Mouse (Mus musculus) liver, embryonic 12.5 days (tissue): ENCODE measurements around the gene Ift43. TPM values are rescaled to one million over a fixed set of nuclear protein-coding genes. Genes with fewer than 3 reads are reported as not detected.

Experiments
- ATAC-seq: fragments of 200-750 bp; cut with Nextera tagmentation; 2 replicates; pipeline ENCODE4 v1.8.0; 2017; ENCODE audit warnings: moderate number of reproducible peaks, mild to moderate bottlenecking, moderate library complexity
- H3K27ac ChIP-seq: fragments of 300-500 bp; sonication (generic); 2 replicates; pipeline ENCODE4 v1.5.1; 2016; ENCODE audit warnings: mild to moderate bottlenecking
- H3K27me3 ChIP-seq: fragments of 300-500 bp; sonication (generic); replicated peaks from 2 replicates; pipeline ENCODE4 v1.6.1; 2016; ENCODE audit warnings: mild to moderate bottlenecking, moderate library complexity
- H3K36me3 ChIP-seq: fragments of 300-500 bp; sonication (generic); 2 replicates; pipeline ENCODE4 v1.6.1; 2016; ENCODE audit warnings: mild to moderate bottlenecking, moderate library complexity
- H3K4me1 ChIP-seq: fragments of 300-500 bp; sonication (generic); 2 replicates; pipeline ENCODE4 v1.6.1; 2016
- H3K4me2 ChIP-seq: fragments of 300-500 bp; sonication (generic); 2 replicates; pipeline ENCODE4 v1.6.1; 2016; ENCODE audit warnings: mild to moderate bottlenecking, moderate library complexity
- H3K4me3 ChIP-seq: fragments of 300-500 bp; sonication (generic); 2 replicates; pipeline ENCODE4 v1.5.1; 2016; ENCODE audit warnings: mild to moderate bottlenecking, moderate library complexity
- H3K9ac ChIP-seq: fragments of 300-500 bp; sonication (generic); 2 replicates; pipeline ENCODE4 v1.6.1; 2016; ENCODE audit warnings: mild to moderate bottlenecking, moderate library complexity
- H3K9me3 ChIP-seq: fragments of 300-500 bp; sonication (generic); replicated peaks from 2 replicates; pipeline ENCODE4 v1.6.1; 2016; ENCODE audit warnings: mild to moderate bottlenecking, moderate library complexity
- WGBS: fragments of 180-500 bp; shearing (Covaris S2); methylation state at CpG from one replicate; pipeline ENCODE4 v1.1.7; 2016; ENCODE audit not compliant: insufficient replicate concordance; 5-methylcytosine and 5-hydroxymethylcytosine counted together
- polyA plus RNA-seq: library from polyadenylated mRNA; unstranded; fragments of >200 nt; fragmentation: Nextera tagmentation; extraction: Ambion mirVana; gene quantifications from 2 replicates; pipeline ENCODE4 v1.2.1, GENCODE M21; 2016

Gene Ift43
- polyA plus RNA-seq, 1 experiment from 2014 or later, result 12.3 TPM

GRCm38 (mm10) chr12:86103391-86103790 is 21.1 kb downstream of the Ift43 start:
- WGBS, result 77% methylated on average over 11 of the region's 11 CpGs
- Histone ChIP-seq H3K4me3 (no peak overlapping the region), H3K9me3 (no peaks in the 10 kb centered on the region), H3K36me3 (no peaks in the 10 kb centered on the region), H3K27me3 (no peaks in the 10 kb centered on the region), H3K27ac (no peak overlapping the region), H3K9ac (no peak overlapping the region), H3K4me2 (no peak overlapping the region), H3K4me1 (no peaks in the 10 kb centered on the region)
- ATAC-seq, result no peak

GRCm38 (mm10) chr12:86103852-86104251 is 21.5 kb downstream of the Ift43 start:
- no peak overlapping the region for H3K27ac ChIP-seq
- no peak overlapping the region for H3K9ac ChIP-seq
- no peaks in the 10 kb centered on the region for H3K4me1 ChIP-seq

GRCm38 (mm10) chr12:86104297-86104696 is 22.0 kb downstream of the Ift43 start:
- H3K27ac ChIP-seq, result no peak overlapping the region
- no peaks in the 10 kb centered on the region for H3K36me3 ChIP-seq
- no peaks in the 10 kb centered on the region for H3K4me1 ChIP-seq
- no peaks in the 10 kb centered on the region for H3K27me3 ChIP-seq
- H3K4me2 ChIP-seq, result no peak overlapping the region
- H3K9me3 ChIP-seq, result no peaks in the 10 kb centered on the region
- H3K4me3 ChIP-seq, result no peak overlapping the region
- ATAC-seq, result no peak
- WGBS, result 75% methylated on average over 11 of the region's 11 CpGs
- H3K9ac ChIP-seq, result no peak overlapping the region

More at GRCm38 (mm10) chr12:86103852-86104251, 21.5 kb downstream of the Ift43 start:
- Histone ChIP-seq H3K4me2 (no peak overlapping the region), H3K27me3 (no peaks in the 10 kb centered on the region), H3K36me3 (no peaks in the 10 kb centered on the region), H3K9me3 (no peaks in the 10 kb centered on the region), H3K4me3 (no peak overlapping the region)
- 59% methylated on average over 8 of the region's 8 CpGs for WGBS
- no peak for ATAC-seq

GRCm38 (mm10) chr12:86105546-86105945 is 23.2 kb downstream of the Ift43 start:
- H3K9ac ChIP-seq, result no peak overlapping the region
- H3K36me3 ChIP-seq, result no peaks in the 10 kb centered on the region
- H3K4me1 ChIP-seq, result no peaks in the 10 kb centered on the region
- 64% methylated on average over 9 of the region's 10 CpGs for WGBS
- H3K4me3 ChIP-seq, result no peak overlapping the region
- ATAC-seq, result no peak
- no peak overlapping the region for H3K27ac ChIP-seq
- H3K4me2 ChIP-seq, result no peak overlapping the region
- H3K27me3 ChIP-seq, result no peaks in the 10 kb centered on the region
- no peaks in the 10 kb centered on the region for H3K9me3 ChIP-seq

- Histone ChIP-seq H3K9ac (no peak overlapping the region), H3K4me1 (no peaks in the 10 kb centered on the region), H3K27ac (no peak overlapping the region), H3K4me2 (no peak overlapping the region), H3K4me3 (no peak overlapping the region), H3K36me3 (no peaks in the 10 kb centered on the region), H3K9me3 (no peaks in the 10 kb centered on the region), H3K27me3 (no peaks in the 10 kb centered on the region)
- WGBS, result 81% methylated on average over 9 of the region's 9 CpGs
- ATAC-seq, result no peak
Observed at GRCm38 (mm10) chr12:86106086-86106485, 23.7 kb downstream of the Ift43 start.

- H3K9me3 ChIP-seq, result no peaks in the 10 kb centered on the region
- H3K4me3 ChIP-seq, result no peak overlapping the region
- ATAC-seq, result no peak
- H3K27me3 ChIP-seq, result no peaks in the 10 kb centered on the region
- H3K27ac ChIP-seq, result no peak overlapping the region
- H3K36me3 ChIP-seq, result no peaks in the 10 kb centered on the region
- no peaks in the 10 kb centered on the region for H3K4me1 ChIP-seq
- WGBS, result 66% methylated on average over 7 of the region's 7 CpGs
- no peak overlapping the region for H3K4me2 ChIP-seq
- no peak overlapping the region for H3K9ac ChIP-seq
Observed at GRCm38 (mm10) chr12:86107645-86108044, 25.3 kb downstream of the Ift43 start.

GRCm38 (mm10) chr12:86109531-86109930 is 27.2 kb downstream of the Ift43 start:
- WGBS, result 73% methylated on average over 4 of the region's 4 CpGs
- no peak overlapping the region for H3K4me2 ChIP-seq
- H3K27me3 ChIP-seq, result no peaks in the 10 kb centered on the region
- no peaks in the 10 kb centered on the region for H3K4me1 ChIP-seq
- H3K27ac ChIP-seq, result no peak overlapping the region
- no peaks in the 10 kb centered on the region for H3K36me3 ChIP-seq
- no peak overlapping the region for H3K4me3 ChIP-seq
- no peak overlapping the region for H3K9ac ChIP-seq
- ATAC-seq, result no peak
- no peaks in the 10 kb centered on the region for H3K9me3 ChIP-seq

GRCm38 (mm10) chr12:86110637-86111036 is 28.3 kb downstream of the Ift43 start:
- Histone ChIP-seq H3K4me1 (no peaks in the 10 kb centered on the region), H3K4me2 (no peak overlapping the region), H3K9ac (no peak overlapping the region), H3K27me3 (no peaks in the 10 kb centered on the region), H3K36me3 (no peaks in the 10 kb centered on the region), H3K4me3 (no peak overlapping the region), H3K27ac (no peak overlapping the region), H3K9me3 (no peaks in the 10 kb centered on the region)
- 66% methylated on average over 2 of the region's 2 CpGs for WGBS
- no peak for ATAC-seq

- H3K27me3 ChIP-seq, result no peaks in the 10 kb centered on the region
- no peak for ATAC-seq
- H3K4me1 ChIP-seq, result no peaks in the 10 kb centered on the region
- H3K4me2 ChIP-seq, result no peak overlapping the region
- H3K9ac ChIP-seq, result no peak overlapping the region
- 78% methylated on average over 15 of the region's 15 CpGs for WGBS
- no peaks in the 10 kb centered on the region for H3K9me3 ChIP-seq
- H3K27ac ChIP-seq, result no peak overlapping the region
- H3K36me3 ChIP-seq, result no peaks in the 10 kb centered on the region
- H3K4me3 ChIP-seq, result no peak overlapping the region
Observed at GRCm38 (mm10) chr12:86116295-86116835, 34.0 kb downstream of the Ift43 start.

- 66% methylated on average over 6 of the region's 6 CpGs for WGBS
- H3K9ac ChIP-seq, result no peak overlapping the region
- no peak for ATAC-seq
- H3K36me3 ChIP-seq, result no peaks in the 10 kb centered on the region
- H3K4me2 ChIP-seq, result no peak overlapping the region
- no peaks in the 10 kb centered on the region for H3K27me3 ChIP-seq
- no peaks in the 10 kb centered on the region for H3K4me1 ChIP-seq
- no peak overlapping the region for H3K4me3 ChIP-seq
- no peaks in the 10 kb centered on the region for H3K9me3 ChIP-seq
- H3K27ac ChIP-seq, result no peak overlapping the region
Observed at GRCm38 (mm10) chr12:86124016-86124415, 41.7 kb downstream of the Ift43 start.

- WGBS, result 58% methylated on average over 6 of the region's 6 CpGs
- Histone ChIP-seq H3K4me2 (no peak overlapping the region), H3K9me3 (no peaks in the 10 kb centered on the region), H3K27ac (no peak overlapping the region), H3K36me3 (no peaks in the 10 kb centered on the region), H3K9ac (no peak overlapping the region), H3K4me1 (no peaks in the 10 kb centered on the region), H3K4me3 (no peak overlapping the region), H3K27me3 (no peaks in the 10 kb centered on the region)
- ATAC-seq, result no peak
Observed at GRCm38 (mm10) chr12:86128122-86128521, 45.8 kb downstream of the Ift43 start.

GRCm38 (mm10) chr12:86129005-86129404 is 46.7 kb downstream of the Ift43 start:
- Histone ChIP-seq H3K4me3 (no peak overlapping the region), H3K27ac (no peak overlapping the region), H3K36me3 (no peaks in the 10 kb centered on the region), H3K4me1 (no peaks in the 10 kb centered on the region), H3K4me2 (no peak overlapping the region), H3K27me3 (no peaks in the 10 kb centered on the region), H3K9me3 (no peaks in the 10 kb centered on the region), H3K9ac (no peak overlapping the region)
- 76% methylated on average over 8 of the region's 8 CpGs for WGBS
- ATAC-seq, result no peak

- 69% methylated on average over 10 of the region's 10 CpGs for WGBS
- Histone ChIP-seq H3K9me3 (no peaks in the 10 kb centered on the region), H3K36me3 (no peaks in the 10 kb centered on the region), H3K4me2 (no peak overlapping the region), H3K4me1 (no peaks in the 10 kb centered on the region), H3K27me3 (no peaks in the 10 kb centered on the region), H3K27ac (no peak overlapping the region), H3K9ac (no peak overlapping the region), H3K4me3 (no peak overlapping the region)
- no peak for ATAC-seq
Observed at GRCm38 (mm10) chr12:86129696-86130095, 47.4 kb downstream of the Ift43 start.
